Mouse (Mus musculus): ENCODE measurements around the gene Krtap1-3.

Krtap1-3 gene

GRCm38 (mm10) chr11:99557976-99558745, 33.0 kb downstream of the Krtap1-3 start:
- no peak for DNase-seq

- DNase-seq, result no peak
Measured at GRCm38 (mm10) chr11:99556753-99557152, 34.4 kb downstream of the Krtap1-3 start, which contains the start of gene Krtap3-2. Krtap3-2 (minus strand) TSS chr11:99556853.

GRCm38 (mm10) chr11:99556195-99556594, 34.9 kb downstream of the Krtap1-3 start:
- DNase-seq, result no peak

- DNase-seq, result no peak
Measured at GRCm38 (mm10) chr11:99550765-99551164, 40.4 kb downstream of the Krtap1-3 start, which contains the start of gene Krtap3-3. Krtap3-3 (minus strand) TSS chr11:99550865.

GRCm38 (mm10) chr11:99547892-99548291, 43.2 kb downstream of the Krtap1-3 start:
- DNase-seq, result no peak

All from right cerebral cortex, postnatal 25 days (tissue).